Mouse (Mus musculus) hindbrain, embryonic 10.5 days (tissue): Measurements from ENCODE around the gene Tmem140. TPM values are rescaled to one million over a fixed set of nuclear protein-coding genes. Genes with fewer than 3 reads are reported as not detected.

Experiments
- DNase-seq: peaks from one replicate; pipeline ENCODE4 v3.0.0-alpha.2; 2017; ENCODE audit warnings: low spot score
- H3K27ac ChIP-seq: fragments of 300-500 bp; sonication (generic); 2 replicates; pipeline ENCODE4 v1.5.1; 2016; ENCODE audit warnings: mild to moderate bottlenecking, moderate library complexity
- H3K27me3 ChIP-seq: fragments of 300-500 bp; sonication (generic); 2 replicates; pipeline ENCODE4 v1.6.1; 2016; ENCODE audit warnings: mild to moderate bottlenecking; ENCODE audit not compliant: poor library complexity, insufficient read depth, severe bottlenecking
- H3K36me3 ChIP-seq: fragments of 300-500 bp; sonication (generic); 2 replicates; pipeline ENCODE4 v1.6.1; 2016; ENCODE audit warnings: mild to moderate bottlenecking, moderate library complexity
- H3K4me1 ChIP-seq: fragments of 300-500 bp; sonication (generic); replicated peaks from 2 replicates; pipeline ENCODE4 v1.6.1; 2016; ENCODE audit warnings: mild to moderate bottlenecking
- H3K4me3 ChIP-seq: fragments of 300-500 bp; sonication (generic); 2 replicates; pipeline ENCODE4 v1.5.1; 2016; ENCODE audit warnings: mild to moderate bottlenecking, moderate library complexity
- H3K9me3 ChIP-seq: fragments of 300-500 bp; sonication (generic); 2 replicates; pipeline ENCODE4 v1.6.1; 2016; ENCODE audit warnings: mild to moderate bottlenecking, moderate library complexity
- WGBS: fragments of 180-500 bp; shearing (Covaris S2); methylation state at CpG from one replicate; pipeline ENCODE4 v1.1.7; 2016; 5-methylcytosine and 5-hydroxymethylcytosine counted together
- polyA plus RNA-seq: library from polyadenylated mRNA; unstranded; fragments of >200 nt; fragmentation: Nextera tagmentation; extraction: Ambion mirVana; gene quantifications from 2 replicates; pipeline ENCODE4 v1.2.1, GENCODE M21; 2016

Gene Tmem140
- polyA plus RNA-seq, 1 experiment from 2014 or later = 1.9 TPM

- H3K27ac ChIP-seq = peak overlapping the region; percentile 72; the same call in 1 of the 2 replicates
- WGBS = 85% methylated on average over 13 of the region's 13 CpGs
Measured at GRCm38 (mm10) chr6:34869225-34869915, 6.4 kb downstream of the Tmem140 start.

GRCm38 (mm10) chr6:34870136-34870535, 7.2 kb downstream of the Tmem140 start:
- 85% methylated on average over 5 of the region's 5 CpGs for WGBS
- H3K27ac ChIP-seq = peak overlapping the region; percentile 72

More at GRCm38 (mm10) chr6:34869225-34869915, 6.4 kb downstream of the Tmem140 start:
- no peaks in the 10 kb centered on the region for H3K27me3 ChIP-seq
- H3K9me3 ChIP-seq = no peaks in the 10 kb centered on the region
- DNase-seq = no peak
- no peak overlapping the region for H3K4me3 ChIP-seq
- H3K4me1 ChIP-seq = peaks cover 41% of the 10 kb centered on the region
- H3K36me3 ChIP-seq = peaks cover 18% of the 10 kb centered on the region; the same call in 1 of the 2 replicates

GRCm38 (mm10) chr6:34870724-34871123, 7.8 kb downstream of the Tmem140 start:
- Histone ChIP-seq H3K9me3 (no peaks in the 10 kb centered on the region), H3K4me1 (peaks cover 46% of the 10 kb centered on the region), H3K27ac (peak overlapping the region; percentile 16; the same call in 1 of the 2 replicates), H3K4me3 (no peak overlapping the region), H3K27me3 (no peaks in the 10 kb centered on the region), H3K36me3 (peaks cover 24% of the 10 kb centered on the region; the same call in 1 of the 2 replicates)
- WGBS = 88% methylated on average over 5 of the region's 5 CpGs
- no peak for DNase-seq

More at GRCm38 (mm10) chr6:34870136-34870535, 7.2 kb downstream of the Tmem140 start:
- peaks cover 21% of the 10 kb centered on the region; the same call in 1 of the 2 replicates for H3K36me3 ChIP-seq
- no peak overlapping the region for H3K4me3 ChIP-seq
- no peaks in the 10 kb centered on the region for H3K9me3 ChIP-seq
- no peaks in the 10 kb centered on the region for H3K27me3 ChIP-seq
- DNase-seq = no peak
- peaks cover 47% of the 10 kb centered on the region for H3K4me1 ChIP-seq

- no peak for DNase-seq
Measured at GRCm38 (mm10) chr6:34871929-34872328, 9.0 kb downstream of the Tmem140 start.

GRCm38 (mm10) chr6:34872871-34873270, 9.9 kb downstream of the Tmem140 start:
- Histone ChIP-seq H3K4me3 (no peak overlapping the region), H3K36me3 (peaks cover 24% of the 10 kb centered on the region; the same call in 1 of the 2 replicates), H3K4me1 (peaks cover 48% of the 10 kb centered on the region), H3K27me3 (no peaks in the 10 kb centered on the region), H3K27ac (no peak overlapping the region), H3K9me3 (no peaks in the 10 kb centered on the region)
- no peak for DNase-seq
- WGBS = 90% methylated on average over 10 of the region's 10 CpGs

More at GRCm38 (mm10) chr6:34871929-34872328, 9.0 kb downstream of the Tmem140 start:
- Histone ChIP-seq H3K27me3 (no peaks in the 10 kb centered on the region), H3K4me1 (peaks cover 46% of the 10 kb centered on the region), H3K36me3 (peaks cover 24% of the 10 kb centered on the region; the same call in 1 of the 2 replicates), H3K27ac (no peak overlapping the region), H3K4me3 (no peak overlapping the region), H3K9me3 (no peaks in the 10 kb centered on the region)
- 90% methylated on average over 7 of the region's 7 CpGs for WGBS

GRCm38 (mm10) chr6:34874101-34874921, 11.4 kb downstream of the Tmem140 start:
- no peak for DNase-seq
- H3K4me3 ChIP-seq = no peak overlapping the region
- H3K9me3 ChIP-seq = no peaks in the 10 kb centered on the region
- H3K27me3 ChIP-seq = no peaks in the 10 kb centered on the region
- H3K27ac ChIP-seq = peak overlapping the region; percentile 60
- H3K36me3 ChIP-seq = peaks cover 30% of the 10 kb centered on the region
- H3K4me1 ChIP-seq = peaks cover 55% of the 10 kb centered on the region
- WGBS = 72% methylated on average over 21 of the region's 21 CpGs

- Histone ChIP-seq H3K9me3 (no peaks in the 10 kb centered on the region), H3K4me3 (no peak overlapping the region), H3K36me3 (peaks cover 39% of the 10 kb centered on the region), H3K27me3 (no peaks in the 10 kb centered on the region), H3K4me1 (peaks cover 56% of the 10 kb centered on the region), H3K27ac (peak overlapping the region; percentile 60)
- WGBS = 91% methylated on average over 15 of the region's 15 CpGs
- DNase-seq = no peak
Measured at GRCm38 (mm10) chr6:34875268-34875761, 12.4 kb downstream of the Tmem140 start.

- peaks cover 48% of the 10 kb centered on the region for H3K36me3 ChIP-seq
- peak overlapping the region; percentile 76; the same call in 1 of the 2 replicates for H3K4me3 ChIP-seq
- H3K27me3 ChIP-seq = no peaks in the 10 kb centered on the region
- 62% methylated on average over 12 of the region's 12 CpGs for WGBS
- no peaks in the 10 kb centered on the region for H3K9me3 ChIP-seq
- peak overlapping the region; percentile 95 for H3K27ac ChIP-seq
- DNase-seq = no peak
- H3K4me1 ChIP-seq = peaks cover 53% of the 10 kb centered on the region
Measured at GRCm38 (mm10) chr6:34875966-34876834, 13.3 kb downstream of the Tmem140 start.

- WGBS = 58% methylated on average over 2 of the region's 2 CpGs
- DNase-seq = peak; percentile 7
- Histone ChIP-seq H3K4me3 (peak overlapping the region; percentile 76), H3K27me3 (no peaks in the 10 kb centered on the region), H3K9me3 (no peaks in the 10 kb centered on the region), H3K36me3 (peaks cover 54% of the 10 kb centered on the region), H3K4me1 (peaks cover 53% of the 10 kb centered on the region), H3K27ac (peak overlapping the region; percentile 95)
Measured at GRCm38 (mm10) chr6:34876835-34877156, 13.8 kb downstream of the Tmem140 start.

- Histone ChIP-seq H3K4me1 (peaks cover 53% of the 10 kb centered on the region), H3K4me3 (peak within 1 kb of the TSS; percentile 76), H3K27me3 (no peaks in the 10 kb centered on the region), H3K36me3 (peaks cover 62% of the 10 kb centered on the region), H3K27ac (peak within 1 kb of the TSS; percentile 95), H3K9me3 (no peaks in the 10 kb centered on the region)
- peak; percentile 91 for DNase-seq
- WGBS = under 1% methylated on average over 56 of the region's 56 CpGs
Measured at GRCm38 (mm10) chr6:34877509-34878321, 14.8 kb downstream of the Tmem140 start, which contains the start of gene Cyren. Gene Cyren, minus strand, starts transcription at chr6:34878060.

- no peaks in the 10 kb centered on the region for H3K27me3 ChIP-seq
- WGBS = 87% methylated on average over 16 of the region's 16 CpGs
- no peaks in the 10 kb centered on the region for H3K9me3 ChIP-seq
- no peak overlapping the region; the same call in 1 of the 2 replicates for H3K27ac ChIP-seq
- H3K4me1 ChIP-seq = peaks cover 48% of the 10 kb centered on the region
- H3K36me3 ChIP-seq = peaks cover 60% of the 10 kb centered on the region
- H3K4me3 ChIP-seq = no peak overlapping the region
- DNase-seq = no peak
Measured at GRCm38 (mm10) chr6:34879101-34879740, 16.3 kb downstream of the Tmem140 start.
